Mouse (Mus musculus) limb, embryonic 14.5 days (tissue): ENCODE measurements at regions not wholly inside any gene's neighbourhood (a gene's known extent, or its start where the extent isn't known, plus 50 kb on each side); places are given as distances from the start of the nearest gene placed in this dataset.

Experiments used
- ATAC-seq: fragments of 200-750 bp; cut with Nextera tagmentation; 2 replicates; pipeline ENCODE4 v1.8.0; 2017; ENCODE audit warnings: low read depth, moderate number of reproducible peaks, moderate TSS enrichment; ENCODE audit not compliant: low FRiP score
- DNase-seq: peaks from one replicate; pipeline ENCODE4 v3.0.0-alpha.2; 2015; ENCODE audit warnings: low spot score
- H3K27ac ChIP-seq: fragments of 300-500 bp; sonication (generic); replicated peaks from 2 replicates; pipeline ENCODE4 v1.5.1; 2014; ENCODE audit warnings: low read depth, mild to moderate bottlenecking, low read length, moderate library complexity, mixed read lengths
- H3K27me3 ChIP-seq: fragments of 300-500 bp; sonication (generic); 2 replicates; pipeline ENCODE4 v1.6.1; 2014; ENCODE audit warnings: low read length, mixed read lengths; ENCODE audit not compliant: control insufficient read depth, insufficient read depth
- H3K36me3 ChIP-seq: fragments of 300-500 bp; sonication (generic); 2 replicates; pipeline ENCODE4 v1.6.1; 2014; ENCODE audit warnings: mild to moderate bottlenecking, low read length, moderate library complexity, mixed read lengths; ENCODE audit not compliant: control insufficient read depth, insufficient read depth
- H3K4me1 ChIP-seq: fragments of 300-500 bp; sonication (generic); 2 replicates; pipeline ENCODE4 v1.6.1; 2014; ENCODE audit warnings: antibody characterized with exemption, low read length, mixed read lengths; ENCODE audit not compliant: control insufficient read depth, insufficient read depth
- H3K4me2 ChIP-seq: fragments of 300-500 bp; sonication (generic); replicated peaks from 2 replicates; pipeline ENCODE4 v1.6.1; 2014; ENCODE audit warnings: low read depth, mild to moderate bottlenecking, low read length, moderate library complexity; ENCODE audit not compliant: severe bottlenecking
- H3K4me3 ChIP-seq: fragments of 300-500 bp; sonication (generic); replicated peaks from 2 replicates; pipeline ENCODE4 v1.5.1; 2014; ENCODE audit warnings: low read length
- H3K9ac ChIP-seq: fragments of 300-500 bp; sonication (generic); 2 replicates; pipeline ENCODE4 v1.6.1; 2014; ENCODE audit warnings: mild to moderate bottlenecking, low read depth, low read length, moderate library complexity; ENCODE audit not compliant: severe bottlenecking
- H3K9me3 ChIP-seq: fragments of 300-500 bp; sonication (generic); 2 replicates; pipeline ENCODE4 v1.6.1; 2016; ENCODE audit warnings: low read length; ENCODE audit not compliant: control insufficient read depth
- POLR2A ChIP-seq: fragments of 200-500 bp; IDR thresholded peaks from 2 replicates; pipeline ENCODE4 v1.8.0; 2012; ENCODE audit warnings: inconsistent platforms, mild to moderate bottlenecking, moderate library complexity, borderline replicate concordance; ENCODE audit not compliant: insufficient read depth, insufficient read length; ENCODE audit errors: extremely low read depth
- WGBS: fragments of 180-500 bp; shearing (Covaris S2); extraction: QIAGEN DNeasy Blood & Tissue Kit; methylation state at CpG from one replicate; pipeline ENCODE4 v1.1.7; 2014; 5-methylcytosine and 5-hydroxymethylcytosine counted together

DNA sequence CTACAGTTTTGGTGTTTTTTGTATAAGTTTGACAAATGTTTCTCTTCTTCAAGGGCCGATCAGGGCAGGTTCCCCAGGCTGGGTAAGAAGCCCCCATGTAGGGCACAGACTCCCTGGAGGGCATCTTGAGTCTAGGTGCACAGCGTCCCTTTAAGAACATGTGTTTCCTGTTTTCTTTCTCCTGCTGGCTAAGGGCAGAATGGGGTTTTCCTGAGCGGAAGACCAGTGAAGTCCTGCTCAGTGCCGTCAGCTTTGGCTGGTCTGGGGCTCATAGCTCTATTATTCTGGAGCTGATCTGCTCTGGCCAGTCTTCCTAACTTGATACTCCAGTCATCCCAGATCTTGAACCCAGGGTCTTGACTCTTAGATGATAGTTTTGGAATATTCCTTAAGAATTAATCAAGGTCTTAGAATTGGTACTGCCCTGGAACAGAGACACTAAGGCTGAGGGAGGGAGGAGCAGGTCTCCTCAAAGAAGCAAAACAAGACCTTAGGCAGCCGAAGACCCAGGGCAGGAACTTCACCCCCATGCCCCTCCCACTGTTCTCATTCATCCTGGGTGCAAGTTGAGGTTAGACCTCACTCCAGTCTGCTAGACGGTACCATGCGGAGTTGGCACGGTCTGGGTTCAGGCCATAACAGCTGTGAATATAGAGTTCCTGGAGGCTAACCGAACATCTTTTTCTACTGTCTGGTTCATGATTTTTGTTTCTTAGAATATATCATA is 70.8 kb upstream of the Haao start:
- H3K4me2 ChIP-seq: no peak overlapping the region
- TF ChIP-seq POLR2A: no peak
- H3K9me3 ChIP-seq: no peaks in the 10 kb centered on the region
- H3K27me3 ChIP-seq: no peaks in the 10 kb centered on the region
- DNase-seq (no peak), ATAC-seq (no peak)
- no peak overlapping the region for H3K4me3 ChIP-seq
- no peaks in the 10 kb centered on the region for H3K36me3 ChIP-seq
- peak overlapping the region; percentile 56; the same call in 1 of the 2 replicates for H3K27ac ChIP-seq
- H3K9ac ChIP-seq: no peak overlapping the region
- WGBS: 46% methylated on average over 9 of the region's 9 CpGs
- H3K4me1 ChIP-seq: peaks cover 61% of the 10 kb centered on the region

DNA sequence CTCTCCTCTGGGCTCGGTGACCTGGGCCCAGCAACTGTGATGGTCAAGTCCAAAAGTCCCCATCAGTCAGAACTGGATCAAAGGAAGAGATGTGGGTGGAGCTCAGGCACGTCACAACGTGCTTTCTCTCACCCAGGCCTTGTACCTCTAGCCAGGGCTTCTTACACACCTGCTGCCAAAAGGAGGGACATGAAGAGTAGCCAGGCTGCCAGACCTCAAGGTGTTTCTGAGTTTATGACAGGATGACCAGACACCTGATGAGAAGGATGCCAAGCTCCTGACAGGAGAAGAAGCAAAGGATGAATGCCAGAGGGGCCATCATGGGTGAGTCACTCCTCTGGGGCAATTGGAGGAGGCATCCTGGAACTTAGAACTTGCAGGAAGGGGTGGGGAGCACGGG is 70.0 kb upstream of the Haao start:
- DNase-seq (no peak), ATAC-seq (no peak)
- Histone ChIP-seq H3K9me3 (no peaks in the 10 kb centered on the region), H3K27me3 (no peaks in the 10 kb centered on the region), H3K4me3 (no peak overlapping the region), H3K4me2 (no peak overlapping the region), H3K9ac (no peak overlapping the region), H3K36me3 (no peaks in the 10 kb centered on the region), H3K27ac (no peak overlapping the region), H3K4me1 (peaks cover 65% of the 10 kb centered on the region)
- no peak for TF ChIP-seq POLR2A
- WGBS: 60% methylated on average over 4 of the region's 4 CpGs

- TF ChIP-seq POLR2A: no peak
- DNase-seq (peak; percentile 94), ATAC-seq (peak; percentile 76)
- Histone ChIP-seq H3K27me3 (no peaks in the 10 kb centered on the region), H3K4me2 (0 out of 2 replicates have a peak overlapping the region, but pooled peaks have one; percentile 16), H3K9ac (no peak overlapping the region), H3K4me1 (peaks cover 65% of the 10 kb centered on the region), H3K9me3 (no peaks in the 10 kb centered on the region), H3K36me3 (no peaks in the 10 kb centered on the region), H3K4me3 (no peak overlapping the region), H3K27ac (peak overlapping the region; percentile 67)
- WGBS: 14% methylated on average over 10 of the region's 10 CpGs
Measured at GRCm38 (mm10) chr17:83916684-83917166, 69.0 kb upstream of the Haao start.

- TF ChIP-seq POLR2A: no peak
- H3K4me1 ChIP-seq: peaks cover 48% of the 10 kb centered on the region
- no peak overlapping the region for H3K27ac ChIP-seq
- no peak overlapping the region for H3K4me2 ChIP-seq
- no peak overlapping the region for H3K9ac ChIP-seq
- no peaks in the 10 kb centered on the region for H3K9me3 ChIP-seq
- H3K27me3 ChIP-seq: no peaks in the 10 kb centered on the region
- ATAC-seq (no peak), DNase-seq (no peak)
- no peak overlapping the region for H3K4me3 ChIP-seq
- no peaks in the 10 kb centered on the region for H3K36me3 ChIP-seq
Measured at GRCm38 (mm10) chr17:83915034-83915433, 67.3 kb upstream of the Haao start.

DNA sequence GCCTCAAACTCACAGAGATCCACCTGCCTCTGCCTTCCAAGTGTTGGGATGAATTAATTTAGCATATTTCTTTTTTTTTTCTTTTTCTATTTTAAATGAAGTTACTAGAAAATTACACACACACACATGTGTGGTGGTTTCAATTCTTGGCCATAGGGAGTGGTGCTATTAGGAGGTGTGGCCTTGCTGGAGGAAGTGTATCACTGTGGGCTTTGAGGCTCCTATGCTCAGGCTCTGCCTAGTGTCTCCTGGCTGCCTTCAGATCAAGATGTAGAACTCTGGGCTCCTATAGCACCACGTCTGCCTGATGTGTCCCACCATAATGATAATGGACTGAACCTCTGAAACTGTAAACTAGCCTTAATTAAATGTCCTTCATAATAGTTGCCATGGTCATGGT is 66.8 kb upstream of the Haao start:
- DNase-seq: no peak
- H3K4me1 ChIP-seq: peaks cover 45% of the 10 kb centered on the region
- 72% methylated on average over 1 of the region's 1 CpGs for WGBS

More for the DNA sequence above, 66.8 kb upstream of the Haao start:
- no peak for ATAC-seq
- Histone ChIP-seq H3K4me2 (no peak overlapping the region), H3K27me3 (no peaks in the 10 kb centered on the region), H3K9ac (no peak overlapping the region), H3K27ac (no peak overlapping the region), H3K4me3 (no peak overlapping the region), H3K36me3 (no peaks in the 10 kb centered on the region), H3K9me3 (no peaks in the 10 kb centered on the region)
- no peak for TF ChIP-seq POLR2A
